Mouse (Mus musculus) kidney, postnatal 4 days (tissue): Measurements from ENCODE around the gene Popdc2.

Experiments
- DNase-seq, 2 experiments: peaks; one replicate each; pipeline ENCODE4 v3.0.0; 2021; ENCODE audit warnings: mixed read lengths in 2 of 2

The Popdc2 gene

GRCm38 (mm10) chr16:38401468-38401867 lies 39.5 kb downstream of the Popdc2 start:
- no peak for DNase-seq

- DNase-seq: no peak
Measured at GRCm38 (mm10) chr16:38403639-38404038, 41.6 kb downstream of the Popdc2 start.

DNA sequence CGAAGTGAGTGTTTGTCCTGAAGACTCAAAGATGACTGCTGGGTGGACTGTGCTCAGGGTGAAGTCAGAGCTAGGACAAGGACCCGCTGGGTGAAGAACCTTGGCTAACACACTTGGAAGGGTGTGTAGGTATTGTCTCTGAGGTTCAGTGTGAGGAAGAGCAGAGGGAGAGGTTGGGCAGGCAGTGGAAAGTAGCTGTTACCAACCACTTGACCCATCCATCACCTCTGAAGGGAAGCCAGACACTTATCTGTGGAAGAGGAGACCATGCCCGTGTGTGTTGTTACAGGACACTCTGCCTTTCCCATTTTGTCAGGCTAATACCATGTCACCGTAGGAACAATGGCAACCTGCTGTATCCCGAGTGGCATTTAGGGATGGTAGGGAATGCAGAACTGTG lies 44.3 kb downstream of the Popdc2 start:
- DNase-seq: no peak

GRCm38 (mm10) chr16:38406708-38407107 lies 44.7 kb downstream of the Popdc2 start:
- no peak for DNase-seq

DNA sequence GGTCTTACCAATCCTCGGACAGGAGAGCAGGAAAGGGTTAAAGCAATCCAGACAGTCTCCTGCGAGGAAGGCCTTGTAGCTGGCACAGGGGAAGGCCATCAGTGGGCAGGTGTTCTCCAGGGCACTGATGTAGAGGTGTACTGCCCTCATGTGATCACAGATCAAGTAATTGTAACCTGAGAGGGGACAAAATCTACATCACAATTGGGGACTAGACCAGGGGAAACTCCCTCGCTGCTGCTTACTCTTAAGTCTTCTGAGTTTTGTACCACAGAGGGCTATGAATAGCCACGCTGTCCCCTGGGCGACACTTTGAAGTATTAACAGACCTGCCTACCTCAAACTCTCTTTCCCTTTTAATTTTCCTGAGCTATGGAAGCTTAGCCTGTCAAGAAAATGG lies 45.6 kb downstream of the Popdc2 start:
- DNase-seq: no peak

GRCm38 (mm10) chr16:38408416-38408815 lies 46.4 kb downstream of the Popdc2 start:
- no peak for DNase-seq

DNA sequence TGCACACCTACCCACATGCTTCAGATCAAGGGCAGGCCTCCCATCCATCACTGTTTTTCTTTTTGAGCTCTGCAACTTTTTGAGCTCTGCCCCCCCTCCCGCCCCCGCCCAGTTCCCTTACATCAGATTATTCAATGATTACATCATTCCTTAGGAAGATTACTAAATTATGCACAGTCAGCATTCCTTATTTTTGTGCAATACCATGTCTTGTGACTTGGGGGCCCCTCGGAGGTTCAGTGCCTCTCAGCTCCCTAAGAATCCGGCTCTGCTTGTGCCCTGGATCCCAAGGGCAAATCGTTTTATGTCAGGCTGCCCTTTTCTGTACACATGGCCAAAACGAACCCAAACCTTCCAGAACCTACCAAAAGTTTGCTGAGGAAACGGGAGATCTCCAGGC lies 52.9 kb downstream of the Popdc2 start:
- no peak for DNase-seq

DNA sequence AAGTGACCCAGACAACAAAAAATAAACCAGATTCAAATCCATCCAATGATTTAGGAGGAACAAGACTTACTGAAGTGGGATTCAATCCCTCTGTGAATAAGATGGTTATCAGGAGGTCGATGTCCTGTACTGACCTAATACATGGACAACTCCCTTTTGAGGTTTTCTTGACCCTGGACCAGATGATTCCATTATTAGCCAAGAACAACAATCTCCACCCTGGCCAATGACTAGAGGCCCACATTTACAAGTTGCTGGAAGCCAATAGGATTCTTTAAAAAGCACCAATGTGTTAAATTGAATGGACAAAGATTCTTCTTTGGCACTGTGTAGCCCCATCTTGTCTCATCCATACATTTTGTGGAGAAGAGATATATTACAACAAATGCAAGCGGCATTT lies 63.4 kb downstream of the Popdc2 start:
- no peak for DNase-seq

DNA sequence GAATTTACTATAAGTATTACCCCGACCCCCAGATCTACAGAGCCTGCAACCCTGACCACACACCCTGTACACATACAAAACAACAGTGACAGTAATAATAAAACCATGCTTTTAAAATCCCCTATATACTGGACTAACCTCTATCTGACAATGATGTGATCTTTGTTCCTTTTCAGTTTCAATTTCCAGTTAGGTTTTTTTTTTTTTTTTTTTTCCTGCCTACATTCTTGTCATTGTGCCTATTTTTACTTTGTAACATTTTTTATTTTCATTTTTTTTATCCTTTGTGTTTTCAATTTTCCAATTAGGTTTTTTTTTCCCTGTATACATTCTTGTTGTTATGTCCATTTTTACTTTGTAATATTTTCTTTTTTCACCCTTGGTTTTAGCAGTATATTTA lies 63.8 kb downstream of the Popdc2 start:
- DNase-seq: no peak
